Mouse (Mus musculus) Muller cell, postnatal 12 days (primary cell): Measurements from ENCODE around the gene Gm5737.

Experiments
- DNase-seq: peaks from one replicate; pipeline ENCODE4 v3.0.0-alpha.2; 2015; ENCODE audit errors: inconsistent ontology term

Gm5737 gene

GRCm38 (mm10) chr7:120843037-120843621 lies 31.0 kb downstream of the Gm5737 start:
- DNase-seq: peak; percentile 90

GRCm38 (mm10) chr7:120843852-120844435 lies 31.8 kb downstream of the Gm5737 start:
- no peak for DNase-seq

DNA sequence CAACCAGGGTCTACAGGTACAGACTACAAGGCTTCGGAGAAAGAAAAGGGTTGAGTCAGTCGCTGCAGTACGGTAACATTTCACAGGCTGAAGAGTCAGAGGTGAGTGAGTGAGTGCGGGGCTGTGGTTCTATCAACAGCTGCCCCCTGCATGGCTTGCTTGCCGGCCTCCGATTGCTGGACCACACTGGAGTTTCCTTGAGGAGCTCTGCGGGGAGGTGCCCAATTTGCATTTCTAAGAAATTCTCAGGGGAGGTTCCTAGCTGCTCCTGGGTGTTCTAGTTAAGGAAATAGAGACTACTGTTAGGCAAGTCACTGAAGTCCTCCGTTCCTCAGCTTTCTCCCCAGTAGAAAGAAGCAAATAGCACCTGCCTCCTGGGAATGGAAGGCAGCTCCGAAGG lies 32.5 kb downstream of the Gm5737 start:
- DNase-seq: no peak

DNA sequence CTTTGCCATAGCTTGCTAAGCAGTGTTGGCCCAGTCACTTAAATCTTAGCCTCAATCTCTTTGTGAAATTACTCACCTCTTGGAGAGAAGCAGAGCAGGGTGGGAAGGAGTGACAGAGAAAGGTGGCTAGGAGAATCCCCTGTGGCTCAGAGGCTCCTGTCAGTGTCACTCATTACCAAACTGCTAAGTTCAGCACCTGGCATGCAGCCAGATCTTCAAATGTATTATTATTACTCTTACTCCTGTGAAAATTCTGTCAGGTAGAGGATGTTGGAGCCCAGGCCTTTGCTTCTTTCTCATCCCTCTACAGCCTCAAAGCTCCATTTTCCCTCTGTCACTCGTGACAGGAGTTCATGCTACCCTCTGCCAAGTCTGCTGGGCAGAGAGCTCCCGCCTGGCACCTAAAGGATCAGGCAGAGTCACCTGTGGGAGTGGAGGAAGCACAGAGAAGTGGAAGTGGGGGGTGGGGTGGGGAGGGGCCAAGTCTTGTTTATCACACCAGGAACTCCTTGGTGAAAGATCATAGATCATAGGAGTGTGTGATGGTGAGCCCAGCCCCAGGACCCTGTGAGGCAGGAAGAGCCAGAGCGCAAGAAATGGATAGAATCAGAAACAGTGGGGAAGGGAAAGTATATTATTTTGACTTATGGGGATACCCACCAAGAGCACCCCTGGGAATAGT lies 36.8 kb downstream of the Gm5737 start:
- DNase-seq: no peak

DNA sequence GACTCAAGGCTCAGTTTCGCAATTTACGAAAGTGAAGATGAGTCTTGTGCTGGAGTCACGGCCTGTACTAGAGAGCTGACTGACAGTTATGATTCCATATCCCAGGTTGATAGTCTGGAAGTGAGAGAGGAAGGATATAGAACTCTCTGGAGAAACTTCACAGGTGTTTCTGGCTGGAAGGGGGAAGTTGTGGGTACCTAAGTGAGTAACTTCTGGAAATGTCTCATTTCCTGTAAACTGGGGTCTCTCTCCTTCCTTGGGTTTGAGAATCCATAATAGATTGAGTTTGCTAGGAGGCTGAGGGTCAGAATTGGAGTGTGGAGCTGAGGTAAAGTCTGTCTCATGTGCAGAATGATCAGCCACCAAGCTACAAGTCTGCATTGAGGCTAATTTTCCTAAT lies 38.0 kb downstream of the Gm5737 start:
- no peak for DNase-seq

GRCm38 (mm10) chr7:120859854-120860253 lies 47.7 kb downstream of the Gm5737 start:
- DNase-seq: no peak

- no peak for DNase-seq
These were observed 48.8 kb downstream of the Gm5737 start for GRCm38 (mm10) chr7:120860799-120861487.

DNA sequence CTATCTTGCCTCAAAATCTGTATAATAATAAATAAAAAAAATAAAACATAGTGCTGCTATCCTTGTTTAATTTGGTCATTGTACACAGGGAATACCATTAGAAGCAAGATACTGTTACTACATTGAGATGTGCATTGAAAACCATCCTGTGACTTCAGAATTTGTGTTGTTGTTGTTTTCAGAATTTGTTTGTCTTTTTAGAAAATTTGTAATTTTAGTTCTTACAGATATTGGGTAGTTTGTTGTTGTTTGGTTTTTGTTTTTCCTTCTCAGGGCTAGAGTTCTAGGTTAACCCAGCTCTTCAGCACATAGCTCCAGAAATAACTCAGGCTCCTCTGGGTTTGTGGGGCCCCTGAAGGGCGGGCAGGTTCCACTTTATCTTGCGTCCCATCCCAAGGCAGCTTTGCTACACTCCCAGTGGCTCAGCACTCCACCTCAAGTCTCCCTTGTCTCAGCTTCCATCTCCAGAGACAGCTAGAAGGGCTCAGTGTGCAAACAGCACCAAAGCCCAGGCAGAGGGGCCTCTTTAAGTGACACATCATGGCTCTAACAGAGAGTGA lies 49.4 kb downstream of the Gm5737 start:
- no peak for DNase-seq

DNA sequence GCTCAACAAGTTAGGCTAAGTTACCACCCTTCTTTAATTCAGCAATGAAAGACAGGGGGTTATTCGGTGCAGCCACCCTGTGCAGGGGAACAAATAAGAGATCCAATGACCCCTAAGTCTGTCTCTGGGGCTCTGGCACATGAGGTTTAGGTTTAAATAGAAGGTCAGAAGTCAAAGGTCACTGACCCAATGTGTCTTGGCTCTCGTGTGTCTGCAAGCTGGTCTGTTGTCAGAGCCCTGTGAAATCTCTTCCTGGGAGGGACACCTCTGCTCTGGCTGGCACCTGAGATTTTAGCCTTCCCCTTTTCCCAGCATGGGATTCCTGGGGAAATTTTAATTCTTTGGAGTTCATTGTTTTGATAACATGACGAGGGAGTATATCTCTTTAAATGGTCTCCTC lies 50.0 kb downstream of the Gm5737 start:
- no peak for DNase-seq

- DNase-seq: no peak
These were observed 50.5 kb downstream of the Gm5737 start for GRCm38 (mm10) chr7:120862626-120863025.

DNA sequence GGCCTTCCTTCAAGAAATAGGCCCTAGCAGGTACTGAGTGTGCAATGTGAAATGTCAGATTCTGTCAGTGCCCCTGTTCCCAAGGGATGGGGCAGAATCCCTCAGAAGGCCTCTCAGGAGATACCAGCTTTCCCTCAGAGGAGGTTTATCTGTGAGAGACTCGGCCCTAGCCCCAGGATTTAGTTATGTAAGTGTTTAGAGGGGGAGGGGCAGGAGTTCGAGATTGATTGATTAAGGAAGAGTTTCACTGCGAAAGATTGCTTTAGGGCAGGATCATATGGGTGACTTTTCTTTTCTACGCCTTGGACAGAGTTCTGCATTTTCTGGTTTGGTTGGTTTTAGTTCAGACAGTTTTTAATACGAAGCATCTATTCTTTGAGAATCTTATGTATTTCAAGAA lies 51.3 kb downstream of the Gm5737 start:
- DNase-seq: no peak

DNA sequence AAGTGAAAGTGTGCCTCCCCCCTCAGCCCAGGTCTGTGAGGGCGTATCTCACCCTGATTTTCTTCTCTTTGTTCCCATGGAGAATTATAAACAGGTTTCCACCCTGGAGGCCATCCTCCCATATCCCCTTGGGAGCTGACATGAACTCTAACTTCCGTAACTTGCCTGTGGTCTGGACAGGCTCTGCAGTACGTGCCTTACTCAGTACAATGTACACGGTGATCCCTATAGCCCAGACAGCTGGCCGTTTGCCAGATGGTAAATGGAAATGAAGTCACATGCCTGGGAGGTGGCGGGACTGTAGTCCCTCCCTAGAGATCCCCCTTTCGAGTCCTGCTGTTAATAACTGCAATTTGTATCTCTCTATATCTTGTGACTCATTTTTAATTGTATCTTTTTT lies 52.9 kb downstream of the Gm5737 start:
- no peak for DNase-seq

GRCm38 (mm10) chr7:120865832-120866231 lies 53.7 kb downstream of the Gm5737 start:
- DNase-seq: peak; percentile 78

GRCm38 (mm10) chr7:120866684-120867083 lies 54.5 kb downstream of the Gm5737 start:
- no peak for DNase-seq

GRCm38 (mm10) chr7:120867720-120868119 lies 55.6 kb downstream of the Gm5737 start:
- no peak for DNase-seq

DNA sequence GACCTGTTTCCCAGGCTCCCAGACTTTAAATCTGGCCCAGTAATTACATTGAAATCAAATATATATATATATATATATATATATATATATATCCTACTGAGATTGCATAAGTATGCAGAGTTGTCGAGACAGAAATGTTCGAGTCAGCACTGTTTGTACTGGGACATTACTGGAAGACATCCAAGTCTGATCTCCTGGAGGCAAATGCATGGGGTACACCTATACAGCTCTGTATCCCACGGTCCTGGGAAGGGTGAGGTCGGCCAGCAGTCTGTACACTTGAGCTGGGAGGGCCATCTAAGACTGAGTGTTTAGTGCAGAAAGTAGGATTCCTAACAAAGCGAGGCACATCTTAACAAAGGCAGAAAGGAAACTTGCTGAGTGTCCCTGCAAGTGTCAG lies 57.7 kb downstream of the Gm5737 start:
- no peak for DNase-seq

DNA sequence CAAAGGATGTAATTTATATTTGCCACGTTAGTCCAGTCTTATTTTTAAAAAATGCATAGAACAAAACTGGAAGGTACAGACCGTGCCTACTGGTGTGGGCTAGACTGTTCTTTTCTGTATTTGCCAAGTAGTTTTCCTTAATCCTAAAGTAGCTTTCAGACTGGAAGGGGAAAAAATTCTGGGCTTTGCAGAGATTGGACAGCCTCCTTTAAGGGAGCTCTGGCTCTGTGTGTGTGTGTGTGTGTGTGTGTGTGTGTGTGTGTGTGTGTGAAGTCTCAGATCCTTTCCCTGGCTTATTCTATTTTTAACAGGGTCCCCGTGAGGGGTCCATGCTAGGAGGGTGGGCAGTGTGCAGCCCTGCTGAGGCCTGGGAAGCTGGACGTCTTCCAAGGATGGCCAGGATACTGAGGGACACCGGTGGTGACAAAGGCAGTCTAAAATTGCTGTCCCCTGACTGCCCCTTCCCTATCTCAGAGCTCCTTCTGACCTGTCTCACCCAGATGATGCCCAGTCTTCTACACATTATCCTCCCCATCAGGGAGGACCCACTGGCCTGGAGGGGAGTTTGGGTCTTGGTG lies 58.4 kb downstream of the Gm5737 start:
- no peak for DNase-seq

DNA sequence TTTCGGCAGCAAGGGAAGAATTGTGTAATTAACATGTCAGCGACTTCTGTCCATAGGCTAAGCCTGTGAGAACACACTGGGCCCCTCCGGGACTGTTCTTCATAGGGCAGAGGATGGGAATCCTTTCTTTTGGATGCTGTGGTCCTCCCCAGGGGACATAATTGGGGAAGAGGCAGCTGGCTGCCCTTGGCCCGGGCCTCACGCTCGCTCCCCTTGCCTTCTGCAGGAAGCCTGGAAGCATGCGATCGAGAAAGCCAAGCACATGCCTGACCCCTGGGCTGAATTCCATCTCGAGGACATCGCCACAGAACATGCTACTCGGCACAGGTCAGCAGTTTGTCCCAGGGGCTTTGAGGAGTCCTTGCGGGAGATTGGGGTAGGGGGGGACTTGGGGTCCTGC lies 60.9 kb downstream of the Gm5737 start:
- no peak for DNase-seq

- DNase-seq: no peak
These were observed 61.9 kb downstream of the Gm5737 start for GRCm38 (mm10) chr7:120874021-120874420.

DNA sequence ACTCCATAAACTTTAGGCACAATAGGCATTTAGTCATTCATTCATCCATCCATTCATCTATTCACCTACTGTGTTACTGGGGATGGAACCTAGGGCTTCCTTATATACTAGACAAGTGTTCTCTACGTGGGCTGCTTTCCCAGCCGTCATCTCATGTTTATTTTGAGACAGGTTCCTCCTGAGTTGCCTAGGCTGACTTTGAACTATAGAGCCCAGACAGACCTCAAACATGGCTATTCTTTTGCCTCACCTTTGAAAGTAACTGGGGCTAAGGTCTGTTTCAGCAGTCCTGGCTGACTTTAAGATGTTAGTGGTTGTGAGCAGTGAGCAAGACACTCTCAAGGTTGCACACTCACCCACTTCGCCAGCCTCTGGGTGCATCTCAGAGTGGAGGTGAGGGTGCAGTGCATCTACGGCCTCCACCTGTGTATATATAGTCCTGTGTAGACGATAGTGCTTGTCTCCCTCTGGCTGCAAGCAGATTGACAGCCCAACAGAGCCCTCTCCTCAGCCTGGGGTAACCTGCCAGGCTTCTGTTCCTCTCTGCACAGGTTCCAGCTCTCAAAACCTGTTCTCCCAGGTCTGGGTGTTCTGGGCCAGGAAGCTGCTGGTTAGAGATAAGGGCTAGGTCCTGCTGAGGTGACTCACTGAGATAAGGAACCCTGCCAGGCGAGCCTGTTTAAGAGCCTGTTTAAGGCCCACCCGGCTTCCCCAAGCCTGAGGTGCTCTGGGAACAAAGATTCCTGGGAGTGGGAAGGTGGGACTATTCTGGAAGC lies 62.8 kb downstream of the Gm5737 start:
- DNase-seq: no peak
